Mouse (Mus musculus) kidney, adult 2 months (tissue): Measurements from ENCODE around the gene Gtf3c2.

Source experiments
- CTCF ChIP-seq: fragments of 200-500 bp; conservative IDR thresholded peaks from 2 replicates; pipeline ENCODE4 v1.5.1; 2011; ENCODE audit warnings: low read depth, mild to moderate bottlenecking, control low read depth, low read length, moderate library complexity, mixed read lengths; ENCODE audit not compliant: insufficient read depth, insufficient read length
- POLR2A ChIP-seq: fragments of 200-500 bp; IDR thresholded peaks from one replicate; pipeline ENCODE4 v1.6.1; 2011; ENCODE audit warnings: low read depth, low read length, control low read depth

GRCm38 (mm10) chr5:31116354-31116753, 63.6 kb downstream of the Gtf3c2 start, which contains the start of gene Trim54:
- no peak for TF ChIP-seq POLR2A
- TF ChIP-seq CTCF, result no peak
